Mouse (Mus musculus) layer of hippocampus, postnatal 36 days (tissue): ENCODE measurements at regions not wholly inside any gene's neighbourhood (a gene's known extent, or its start where the extent isn't known, plus 50 kb on each side); places are given as distances from the start of the nearest gene placed in this dataset.

Experiments used
- DNase-seq, 2 experiments: peaks; one replicate each; pipeline ENCODE4 v3.0.0; 2022

DNA sequence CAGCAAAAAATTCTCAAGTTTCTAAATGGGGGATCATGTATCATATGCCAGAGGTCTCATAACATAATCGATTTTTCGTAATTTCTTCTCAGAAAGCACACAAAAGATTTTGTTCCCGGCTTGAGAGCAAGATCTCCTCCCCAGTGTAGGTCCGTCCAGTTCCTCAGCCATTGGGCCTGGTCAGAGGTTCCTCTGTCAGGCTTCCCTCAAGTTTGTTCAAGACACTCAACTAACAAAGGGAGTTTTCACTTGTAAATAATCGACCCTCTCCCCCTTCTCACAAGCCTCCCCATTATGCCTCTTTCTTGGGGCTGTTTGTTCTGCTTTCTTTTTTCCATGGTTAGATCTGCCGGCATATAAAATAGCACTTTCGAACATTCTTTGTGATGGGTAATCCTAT, 539.7 kb downstream of the Ptprc start:
- DNase-seq = no peak

DNA sequence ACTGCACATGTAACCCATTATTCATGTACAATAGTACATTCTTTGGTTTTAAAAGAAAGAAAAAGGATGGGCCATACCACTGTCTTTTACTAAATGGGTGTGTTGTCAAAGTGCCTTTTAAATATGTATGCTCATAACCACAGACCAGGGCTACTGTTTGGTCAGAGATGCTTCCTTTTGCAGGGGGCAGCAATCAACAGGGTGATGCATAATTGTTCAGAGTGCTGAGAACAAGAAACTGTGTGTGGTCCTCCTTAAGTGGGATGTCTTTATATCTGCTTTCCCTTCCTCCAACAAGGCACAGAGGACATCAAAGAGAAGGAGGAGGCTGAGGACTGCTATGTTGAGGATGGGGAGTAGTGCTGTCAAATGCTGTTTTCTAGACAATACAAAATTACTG, 544.0 kb downstream of the Ptprc start:
- DNase-seq = no peak

DNA sequence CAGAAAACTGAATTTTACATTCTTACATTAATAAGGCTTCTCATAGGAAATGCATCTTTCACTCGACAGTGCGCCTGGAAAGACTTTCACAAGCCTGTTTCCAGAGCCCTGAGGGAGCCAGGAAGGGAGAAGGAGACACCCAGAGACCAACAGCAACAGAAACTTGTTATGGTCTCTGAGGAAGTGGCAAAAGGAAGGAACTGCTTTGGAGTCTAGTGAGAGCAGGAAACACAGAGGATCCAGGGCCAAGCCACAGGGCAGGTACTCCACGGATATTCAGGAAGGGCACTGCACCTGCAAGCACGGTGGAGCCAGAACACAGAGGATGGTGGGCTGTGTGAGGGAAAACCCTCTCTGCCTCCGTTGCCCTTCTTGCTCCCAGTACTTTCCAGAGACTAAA, 554.8 kb downstream of the Ptprc start:
- DNase-seq = no peak

DNA sequence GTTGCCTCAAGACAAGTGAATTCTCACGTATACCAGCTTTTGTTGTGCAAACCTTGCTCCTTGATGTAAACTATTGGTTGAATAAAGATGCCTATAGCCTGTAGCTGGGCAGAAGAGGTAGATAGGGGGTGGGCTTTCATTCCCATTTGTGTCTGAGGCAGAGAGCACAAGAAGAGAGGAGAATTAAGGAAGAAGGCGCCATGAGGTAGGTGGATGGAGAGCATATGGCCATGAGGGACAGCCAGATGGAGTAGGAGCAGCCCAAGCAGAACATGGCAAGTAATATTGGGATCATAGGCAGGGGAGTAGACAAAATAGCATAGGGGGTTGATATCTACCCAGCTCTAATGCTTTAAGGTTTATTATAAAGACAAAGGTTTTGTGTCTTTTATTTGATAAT, 557.3 kb downstream of the Ptprc start:
- DNase-seq = peak; percentile 40 to 48

DNA sequence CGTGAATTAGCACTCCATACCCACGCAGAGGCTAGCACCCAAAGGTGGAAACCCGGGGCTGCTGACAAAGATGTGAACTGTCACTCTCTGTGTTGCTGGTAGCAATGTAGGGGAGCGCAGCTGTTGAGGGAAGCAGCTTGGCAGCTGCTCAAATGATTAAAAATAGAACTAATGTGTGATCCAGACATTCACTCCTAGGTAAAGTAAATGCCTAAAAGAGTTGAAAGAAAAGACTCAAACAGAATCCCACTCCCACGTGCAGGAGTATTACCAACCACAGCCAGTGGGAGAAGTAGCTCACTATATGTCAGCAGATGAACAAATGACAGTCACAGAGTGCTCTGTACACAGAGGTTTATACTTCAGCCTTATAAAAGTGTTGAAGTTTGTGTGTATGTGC, 558.0 kb downstream of the Ptprc start:
- DNase-seq = no peak

DNA sequence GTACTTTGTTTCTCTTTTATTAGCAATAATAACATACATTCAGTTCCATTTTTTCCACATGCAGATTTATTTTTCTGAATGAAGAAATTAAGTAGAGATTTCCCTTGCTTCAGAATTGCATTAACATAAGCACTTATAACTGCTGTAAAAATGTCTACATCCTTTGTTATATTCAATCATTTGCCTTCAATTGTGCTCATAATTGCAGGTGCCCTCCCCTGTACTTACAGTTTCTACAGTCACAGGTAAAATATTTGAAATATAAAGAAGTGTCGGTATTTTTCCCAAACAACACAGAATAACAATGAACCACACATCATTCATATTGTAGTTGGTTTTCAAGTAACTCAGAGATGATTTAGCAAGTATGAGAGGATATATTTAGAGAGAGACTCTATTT, 568.8 kb downstream of the Ptprc start:
- no peak for DNase-seq

DNA sequence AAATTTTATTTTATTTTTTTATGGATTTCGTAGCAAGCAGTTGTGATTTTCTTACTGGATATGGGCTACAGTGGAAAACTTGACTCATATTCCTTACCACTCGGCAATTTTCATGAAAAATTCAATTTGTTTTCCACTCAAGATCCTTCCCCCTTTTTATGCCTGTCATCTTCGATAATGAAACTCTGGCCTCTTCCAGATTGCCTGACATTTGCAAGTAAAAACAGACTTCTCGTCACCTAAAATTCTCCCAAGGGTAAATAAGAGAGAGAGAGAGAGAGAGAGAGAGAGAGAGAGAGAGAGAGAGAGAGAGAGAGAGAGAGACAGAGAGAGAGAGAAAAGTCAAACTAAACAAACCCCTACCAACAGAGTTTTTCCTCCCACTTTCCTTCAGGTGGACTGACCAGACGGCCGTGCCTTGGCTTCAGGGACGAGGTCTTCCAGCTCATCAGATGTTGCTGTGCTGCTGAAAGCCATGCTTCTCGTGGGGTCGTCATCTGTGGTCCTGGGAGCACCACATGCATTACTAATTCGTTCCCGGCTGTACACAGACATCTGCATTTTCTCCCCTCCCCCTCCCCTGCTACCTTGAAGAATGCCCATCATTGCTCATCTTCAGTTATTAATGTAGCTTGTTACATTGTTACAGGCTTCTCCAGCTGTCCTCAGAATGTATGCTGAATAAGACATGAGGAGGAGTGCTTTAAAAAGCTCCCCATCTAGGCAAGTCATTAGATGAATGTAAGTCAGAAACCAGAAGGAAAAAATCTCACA, 569.4 kb downstream of the Ptprc start:
- DNase-seq = no peak

DNA sequence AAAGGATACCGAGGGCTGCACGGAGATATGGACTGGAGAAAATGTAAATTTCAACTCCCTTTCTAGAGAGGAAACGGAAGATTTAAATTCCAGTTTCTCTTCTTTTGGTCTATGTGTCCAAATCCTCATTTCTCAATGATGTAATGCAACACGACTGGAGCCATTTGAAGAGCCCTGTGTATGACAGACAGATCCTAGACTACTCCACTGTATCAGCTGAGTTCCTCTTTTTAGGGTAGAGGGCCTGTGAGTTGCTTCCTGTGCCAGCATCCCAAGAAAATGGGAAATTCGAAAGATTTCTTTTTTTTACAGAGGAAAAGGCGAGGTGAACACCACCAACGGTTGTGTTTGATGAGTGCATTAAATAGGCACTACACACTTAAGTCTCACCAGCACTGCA, 581.8 kb downstream of the Ptprc start:
- no peak for DNase-seq

DNA sequence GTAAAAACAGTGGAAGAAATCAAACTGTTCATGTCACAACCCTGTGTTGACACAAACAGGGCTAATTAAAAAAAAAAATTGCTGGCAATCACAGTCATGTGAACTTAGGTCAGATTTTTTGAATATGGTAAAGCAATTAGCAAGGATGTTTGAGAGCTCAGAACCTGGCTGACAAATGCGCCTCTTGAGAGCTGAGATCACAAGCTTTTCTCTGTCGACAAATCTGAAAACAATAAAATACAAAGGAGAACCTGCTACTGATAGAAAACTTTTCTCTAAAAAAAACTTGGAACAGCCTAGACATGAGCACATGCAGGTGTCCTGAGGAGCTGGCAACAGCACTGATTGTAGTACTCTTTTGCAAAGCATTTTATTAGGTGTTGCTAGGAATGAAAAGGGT, 583.6 kb downstream of the Ptprc start:
- no peak for DNase-seq

DNA sequence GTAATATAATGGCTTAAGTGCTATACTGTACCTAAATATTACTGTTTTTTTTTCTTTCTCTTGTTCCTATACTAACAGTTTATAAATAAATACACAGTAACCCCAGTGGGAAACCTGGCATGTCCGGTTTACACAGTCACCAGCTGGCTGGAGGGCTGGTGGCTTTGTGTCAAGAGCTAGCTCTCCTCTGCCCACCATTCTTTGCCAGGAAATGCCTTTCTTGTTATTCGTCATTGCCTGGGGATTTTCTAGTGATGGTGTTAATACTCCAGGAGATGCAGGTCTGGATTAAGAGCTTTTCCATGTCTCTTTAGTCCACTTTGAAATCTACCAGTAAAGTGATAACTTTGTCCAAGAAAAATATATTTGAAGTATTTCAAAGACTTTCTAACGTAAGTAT, 584.2 kb downstream of the Ptprc start:
- no peak for DNase-seq

DNA sequence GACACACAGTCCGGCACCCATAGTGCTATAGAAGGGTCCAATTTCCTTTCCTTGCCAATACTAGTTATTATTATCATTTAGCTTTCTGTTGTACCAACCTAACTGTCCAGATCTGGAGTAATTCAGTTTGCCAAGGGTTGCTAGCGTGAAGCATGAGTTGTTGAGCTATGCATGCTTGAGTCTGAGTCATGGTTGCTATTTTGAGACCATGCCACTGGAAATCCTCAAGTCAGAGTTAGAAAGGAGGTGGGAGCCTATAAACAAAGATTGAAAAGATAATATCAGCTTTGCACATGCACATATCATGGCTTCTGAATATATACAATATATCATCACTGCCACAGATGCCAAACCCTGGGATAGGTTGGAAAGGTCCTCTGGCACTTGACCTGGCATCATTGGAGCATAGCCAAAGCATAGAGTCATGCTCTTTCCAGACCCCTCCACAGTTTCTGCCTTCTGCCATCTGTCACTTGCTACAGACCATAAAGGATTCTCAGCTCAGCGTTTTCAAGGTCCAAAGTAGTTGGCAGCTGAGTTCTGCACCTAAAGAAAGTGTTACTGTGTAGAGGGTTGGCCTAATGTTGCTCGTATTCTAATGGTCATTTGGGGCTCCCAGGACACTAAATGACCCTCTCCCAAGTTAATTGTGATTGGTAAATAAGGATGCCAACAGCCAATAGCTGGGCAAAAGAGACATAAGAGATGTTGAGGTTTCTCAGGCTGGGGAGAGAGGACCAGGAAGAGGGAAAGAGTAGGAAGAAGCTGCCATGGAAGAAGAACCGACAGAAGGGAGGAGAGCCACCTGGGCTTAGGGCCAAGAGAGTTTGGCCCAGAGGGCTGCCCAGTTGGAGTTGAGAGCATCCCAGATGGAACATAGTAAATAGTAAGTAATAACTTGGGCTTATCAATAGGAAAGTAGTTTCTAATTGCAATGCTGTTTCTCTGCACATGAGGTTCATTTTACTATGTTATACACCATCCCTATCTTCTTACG, 586.9 kb downstream of the Ptprc start:
- DNase-seq = peak in 1 of 2 experiments; percentile 12

DNA sequence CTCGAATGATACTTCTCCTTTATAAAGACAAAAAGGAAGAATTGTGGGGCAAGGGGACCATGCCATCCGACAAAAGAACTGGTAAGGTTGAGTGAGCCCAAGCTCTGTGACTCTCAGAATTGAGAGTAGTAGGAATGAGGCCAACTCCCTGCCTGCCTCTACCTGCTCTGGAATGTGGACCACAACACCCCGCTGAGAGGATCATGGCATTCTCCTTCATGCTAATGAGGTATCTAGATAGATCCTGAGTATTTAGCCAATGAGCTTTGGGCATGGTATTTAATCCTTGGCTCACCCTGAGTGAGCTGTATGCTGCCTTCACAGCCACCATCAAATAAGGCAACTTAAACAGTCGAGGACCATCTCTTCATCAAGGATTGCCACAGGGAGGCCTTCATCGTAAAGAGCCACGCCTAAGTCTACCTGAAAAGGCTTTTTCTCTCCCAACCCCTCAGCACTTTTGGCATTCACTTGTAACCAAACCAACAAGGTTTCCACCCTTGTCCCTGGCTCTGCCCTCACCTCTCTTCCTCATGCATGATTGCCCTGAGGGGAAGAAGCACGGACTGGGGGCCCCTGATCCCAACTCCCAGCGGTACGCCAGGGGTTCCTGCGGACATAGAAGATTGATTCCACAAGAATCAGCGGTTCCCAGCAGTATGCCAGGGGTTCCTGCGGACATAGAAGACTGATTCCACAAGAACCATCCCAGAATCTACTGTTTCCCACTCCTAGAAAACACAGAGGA, 587.9 kb downstream of the Ptprc start:
- no peak for DNase-seq

DNA sequence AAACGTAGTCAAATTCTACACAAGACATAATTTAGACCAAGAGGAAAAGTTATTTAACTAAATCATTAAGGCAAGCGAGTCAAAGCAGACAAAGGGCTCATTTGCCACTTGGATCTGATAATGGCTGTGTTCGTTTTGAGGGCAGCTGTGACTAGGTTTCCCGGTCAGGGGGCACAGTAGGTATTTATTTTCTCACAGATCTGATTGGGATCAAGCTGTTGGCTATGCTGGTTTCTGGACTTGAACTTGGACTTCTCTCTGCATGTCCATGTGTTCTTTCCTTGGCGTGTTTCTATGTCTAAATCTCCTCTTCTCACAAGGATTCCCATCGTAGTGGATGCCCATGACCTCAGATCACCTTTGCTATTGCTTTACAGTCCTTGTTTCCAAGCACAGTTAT, 590.8 kb downstream of the Ptprc start:
- DNase-seq = no peak

DNA sequence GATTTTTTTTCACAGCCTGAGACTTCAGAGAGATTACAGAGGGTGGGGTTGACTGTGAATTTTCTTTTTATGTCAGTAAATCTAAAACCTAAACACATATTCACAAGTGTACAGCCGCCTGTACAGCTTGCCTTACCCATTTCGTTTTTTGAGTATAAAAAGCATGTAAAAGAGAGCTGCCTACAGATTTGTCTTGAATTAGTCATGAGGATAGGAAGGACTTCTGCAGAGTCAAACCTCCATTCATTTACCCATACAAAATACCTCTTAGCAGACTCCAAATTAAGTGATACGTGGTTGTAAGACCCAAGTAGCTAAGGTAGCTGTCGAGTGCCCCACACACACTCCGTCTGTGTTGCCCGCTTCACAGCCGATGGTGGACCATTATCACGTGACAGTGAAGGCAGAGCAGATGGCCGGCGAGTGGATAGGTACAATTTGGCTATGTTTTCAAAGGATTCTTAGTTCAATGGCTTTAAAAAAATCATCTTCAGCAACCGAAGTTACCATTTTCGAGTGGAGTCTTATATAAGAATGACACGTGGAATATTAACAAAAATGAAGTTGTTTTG, 591.3 kb downstream of the Ptprc start:
- no peak for DNase-seq

DNA sequence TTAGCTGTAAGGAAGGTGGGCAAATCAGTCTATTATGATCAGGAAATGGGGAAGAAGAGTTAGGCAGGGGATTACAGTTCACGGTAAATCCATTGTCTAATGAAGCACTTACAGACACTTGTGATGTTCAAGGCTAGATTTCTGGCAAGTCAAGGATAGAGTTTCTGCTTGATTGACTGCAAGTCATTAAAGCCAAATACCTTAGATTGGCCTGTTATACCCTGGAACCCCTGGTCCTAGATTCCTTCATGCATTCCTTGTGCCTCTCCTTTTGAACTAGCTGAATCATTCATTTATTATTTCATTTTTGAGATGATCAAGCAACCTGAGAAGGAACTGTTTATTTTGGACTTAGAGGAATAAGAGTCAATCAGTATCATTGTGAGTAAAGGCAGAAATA, 597.9 kb downstream of the Ptprc start:
- no peak for DNase-seq

DNA sequence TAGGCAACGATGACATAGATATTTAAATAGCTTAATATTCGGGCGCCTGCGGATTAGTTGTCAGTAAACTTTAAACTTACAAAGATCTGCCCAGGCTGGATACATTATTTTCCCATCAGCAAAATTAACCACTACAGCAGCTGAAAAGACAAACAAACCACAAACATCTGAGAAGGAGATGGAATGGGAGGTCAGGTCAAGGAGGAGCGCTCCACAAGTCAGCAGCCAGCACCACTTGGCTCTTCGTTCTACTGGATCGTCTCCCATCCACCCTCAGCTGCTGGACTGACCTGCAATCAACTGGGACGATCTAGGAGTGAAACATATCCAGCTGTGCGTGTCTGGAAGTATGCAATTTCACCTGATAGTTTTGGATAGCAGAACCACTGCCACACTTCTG, 599.3 kb downstream of the Ptprc start:
- no peak for DNase-seq

DNA sequence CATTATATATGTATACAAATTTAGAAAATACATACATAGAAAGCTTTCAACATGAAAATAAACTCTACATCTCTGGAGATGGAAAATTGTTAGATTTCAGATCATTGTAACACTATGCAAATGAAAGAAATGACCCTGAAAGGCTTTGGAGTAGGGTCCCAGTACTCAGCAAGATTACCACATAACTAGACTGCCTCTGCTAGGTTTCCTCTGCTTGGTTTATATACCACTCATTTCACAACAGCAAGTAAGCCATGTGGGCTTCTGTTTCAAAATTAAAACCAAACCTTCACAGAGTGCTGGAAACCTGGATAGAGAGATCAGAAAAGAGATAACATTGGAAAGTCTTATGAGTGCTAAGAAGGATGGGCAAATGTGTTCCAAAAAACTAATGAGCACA, 600.1 kb downstream of the Ptprc start:
- no peak for DNase-seq

DNA sequence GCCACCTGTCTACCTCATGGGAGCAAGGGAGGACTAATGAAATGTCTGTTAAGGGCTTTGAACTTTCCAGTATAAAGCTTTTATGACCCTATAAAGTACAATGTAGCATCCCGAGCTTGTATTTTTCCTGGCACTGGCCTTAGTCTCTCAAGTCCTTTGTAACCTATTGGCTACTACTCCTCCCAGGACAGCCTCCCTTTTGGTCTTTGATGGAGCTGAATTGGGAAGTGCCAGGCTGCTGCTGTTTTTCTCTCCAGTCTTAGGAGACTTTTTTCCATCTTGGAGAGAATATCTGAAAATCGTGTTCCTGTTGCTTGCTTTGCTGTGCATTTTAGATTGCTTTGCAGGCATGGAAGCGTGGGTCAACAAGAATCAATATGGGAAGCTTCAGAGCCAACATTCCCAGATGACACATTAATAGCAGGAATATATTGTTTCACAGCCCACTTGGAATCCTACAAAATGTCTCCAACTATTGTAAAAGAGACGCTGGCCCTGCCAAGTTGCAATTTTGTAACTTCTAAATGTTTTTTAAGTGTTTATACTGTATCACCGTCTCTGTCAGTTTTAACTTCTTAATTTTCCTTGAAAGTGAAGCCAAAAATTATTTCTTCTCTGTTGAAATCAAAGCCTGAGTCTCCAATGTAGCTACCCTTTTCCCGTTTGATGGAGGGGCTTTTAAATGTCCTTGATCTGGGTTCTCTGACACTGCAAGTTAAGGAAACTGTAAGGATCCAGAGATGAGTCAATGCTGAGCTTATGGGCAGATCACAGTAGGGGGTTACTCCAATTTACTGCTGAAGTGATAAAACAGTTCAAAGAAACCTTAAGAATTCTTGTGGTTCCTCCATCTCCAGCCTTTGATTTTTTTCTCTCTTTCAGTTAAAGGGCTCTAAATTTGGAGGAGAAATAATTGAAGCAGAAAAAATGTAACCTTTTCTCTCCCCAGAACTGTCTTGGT, 603.3 kb downstream of the Ptprc start:
- DNase-seq = no peak

DNA sequence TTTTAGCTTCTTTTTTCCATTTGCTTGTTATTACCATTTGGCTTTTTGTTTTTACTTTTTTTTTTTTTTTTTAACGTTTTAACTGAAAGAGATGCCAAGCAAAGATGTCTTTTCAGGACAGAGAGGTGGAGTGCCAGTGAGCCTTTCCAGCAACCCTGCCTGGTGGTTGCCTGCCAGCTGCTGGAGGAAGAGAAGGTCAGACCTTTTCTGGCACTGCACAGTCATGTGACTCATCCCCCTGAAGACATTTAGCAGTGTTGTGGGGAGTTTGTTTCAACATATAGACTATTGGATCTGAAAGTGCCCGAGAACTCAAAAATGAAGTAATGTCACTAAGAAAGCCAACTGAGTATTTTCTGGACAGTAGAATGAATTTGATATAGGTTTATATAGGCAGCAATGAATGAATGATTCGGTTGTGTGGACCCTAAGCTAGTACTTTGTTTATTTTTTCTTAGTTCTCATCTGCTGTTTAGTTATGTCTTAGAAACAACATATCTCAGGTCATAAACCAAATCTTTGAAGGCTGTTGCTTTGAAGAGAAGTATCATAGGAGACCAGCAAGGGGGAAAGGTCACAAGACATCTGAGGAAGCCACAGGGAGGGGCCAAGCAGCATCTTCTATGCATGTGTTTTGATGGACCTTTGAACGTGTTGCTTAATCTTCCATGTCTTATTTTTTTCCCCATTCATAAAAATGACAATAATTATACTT, 604.2 kb downstream of the Ptprc start:
- DNase-seq = no peak

DNA sequence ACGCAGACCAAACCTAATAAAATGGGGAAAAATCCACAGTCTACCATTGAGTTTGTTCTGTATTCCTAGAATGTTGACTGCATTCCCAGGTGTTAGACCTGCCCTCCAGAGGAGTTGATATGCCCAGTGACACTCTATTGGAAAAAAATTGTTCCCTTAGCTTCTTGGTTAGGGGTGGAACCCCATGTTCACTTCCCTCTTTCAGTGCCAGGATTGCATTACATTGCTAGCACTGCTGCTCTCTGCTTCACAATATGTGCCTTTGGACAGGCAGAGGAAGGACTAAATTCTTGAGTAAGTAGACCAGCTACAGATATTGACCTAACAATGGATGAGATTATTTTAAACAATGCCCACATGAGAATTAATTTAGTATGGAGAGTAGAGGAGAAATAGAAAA, 607.3 kb upstream of the Nr5a2 start:
- no peak for DNase-seq

DNA sequence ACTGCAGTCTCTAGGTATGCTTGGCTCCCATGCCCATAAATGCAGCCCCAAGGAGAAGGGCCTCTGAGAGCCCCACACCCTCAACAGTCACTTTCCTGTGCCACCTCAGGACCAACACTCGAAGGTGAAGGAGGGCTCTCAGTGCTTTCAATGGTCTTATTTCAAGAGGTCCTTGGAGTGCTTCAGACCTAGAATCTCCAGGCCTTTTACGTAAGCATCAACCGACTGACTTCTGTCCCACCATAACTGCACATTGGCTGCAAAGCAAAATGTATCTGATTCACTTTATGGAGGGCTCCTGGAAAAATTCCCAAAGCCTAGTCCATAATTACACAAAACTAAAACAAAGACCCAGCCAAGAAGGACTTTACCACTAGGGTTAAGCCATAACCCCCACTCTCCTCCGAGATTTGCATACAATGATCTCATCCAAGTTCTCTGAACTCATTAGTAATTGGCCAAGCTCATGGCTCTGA, 605.4 kb upstream of the Nr5a2 start:
- no peak for DNase-seq
